Mouse (Mus musculus): ENCODE results near the gene Sec16a.

The Sec16a gene

GRCm38 (mm10) chr2:26441688-26442087, 3.3 kb downstream of the Sec16a start:
- no peak for DNase-seq (ENCODE audit: extremely low spot score, low read depth, low spot score)

GRCm38 (mm10) chr2:26441261-26441660, 3.8 kb downstream of the Sec16a start:
- no peak for DNase-seq (ENCODE audit: extremely low spot score, low read depth, low spot score)

GRCm38 (mm10) chr2:26439671-26440070, 5.3 kb downstream of the Sec16a start:
- DNase-seq (ENCODE audit: extremely low spot score, low read depth, low spot score): no peak

- no peak for DNase-seq (ENCODE audit: extremely low spot score, low read depth, low spot score)
Observed at GRCm38 (mm10) chr2:26438373-26438772, 6.6 kb downstream of the Sec16a start.

GRCm38 (mm10) chr2:26437221-26437620, 7.8 kb downstream of the Sec16a start:
- DNase-seq (ENCODE audit: extremely low spot score, low read depth, low spot score): no peak

GRCm38 (mm10) chr2:26434791-26435572, 10.0 kb downstream of the Sec16a start:
- no peak for DNase-seq (ENCODE audit: extremely low spot score, low read depth, low spot score)

GRCm38 (mm10) chr2:26429851-26430250, 15.2 kb downstream of the Sec16a start:
- DNase-seq (ENCODE audit: extremely low spot score, low read depth, low spot score): no peak

GRCm38 (mm10) chr2:26424541-26424940, 20.5 kb downstream of the Sec16a start:
- DNase-seq (ENCODE audit: extremely low spot score, low read depth, low spot score): no peak

- DNase-seq (ENCODE audit: extremely low spot score, low read depth, low spot score): no peak
Observed at GRCm38 (mm10) chr2:26423086-26423485, 21.9 kb downstream of the Sec16a start.

GRCm38 (mm10) chr2:26421969-26422368, 23.0 kb downstream of the Sec16a start:
- DNase-seq (ENCODE audit: extremely low spot score, low read depth, low spot score): no peak

GRCm38 (mm10) chr2:26418120-26418519, 26.9 kb downstream of the Sec16a start:
- DNase-seq (ENCODE audit: extremely low spot score, low read depth, low spot score): no peak

- no peak for DNase-seq (ENCODE audit: extremely low spot score, low read depth, low spot score)
Observed at GRCm38 (mm10) chr2:26417066-26417465, 27.9 kb downstream of the Sec16a start.

- no peak for DNase-seq (ENCODE audit: extremely low spot score, low read depth, low spot score)
Observed at GRCm38 (mm10) chr2:26410931-26411411, 34.0 kb downstream of the Sec16a start.

- no peak for DNase-seq (ENCODE audit: extremely low spot score, low read depth, low spot score)
Observed at GRCm38 (mm10) chr2:26410091-26410490, 34.9 kb downstream of the Sec16a start.

GRCm38 (mm10) chr2:26409362-26409761, 35.7 kb downstream of the Sec16a start:
- no peak for DNase-seq (ENCODE audit: extremely low spot score, low read depth, low spot score)

- DNase-seq (ENCODE audit: extremely low spot score, low read depth, low spot score): peak; percentile 68
Observed at GRCm38 (mm10) chr2:26408515-26409356, 36.3 kb downstream of the Sec16a start, which contains the start of gene Inpp5e. Gene Inpp5e, minus strand, starts transcription at chr2:26409203.

- no peak for DNase-seq (ENCODE audit: extremely low spot score, low read depth, low spot score)
Observed at GRCm38 (mm10) chr2:26403306-26403705, 41.7 kb downstream of the Sec16a start.

- no peak for DNase-seq (ENCODE audit: extremely low spot score, low read depth, low spot score)
Observed at GRCm38 (mm10) chr2:26402265-26402664, 42.8 kb downstream of the Sec16a start.

GRCm38 (mm10) chr2:26401023-26401422, 44.0 kb downstream of the Sec16a start:
- DNase-seq (ENCODE audit: extremely low spot score, low read depth, low spot score): no peak

GRCm38 (mm10) chr2:26400296-26400695, 44.7 kb downstream of the Sec16a start:
- DNase-seq (ENCODE audit: extremely low spot score, low read depth, low spot score): no peak

GRCm38 (mm10) chr2:26399647-26400046, 45.4 kb downstream of the Sec16a start:
- DNase-seq (ENCODE audit: extremely low spot score, low read depth, low spot score): no peak

GRCm38 (mm10) chr2:26398978-26399377, 46.0 kb downstream of the Sec16a start:
- DNase-seq (ENCODE audit: extremely low spot score, low read depth, low spot score): no peak
